Mouse (Mus musculus): ENCODE results near the gene Zbtb37.

Gene Zbtb37

DNA sequence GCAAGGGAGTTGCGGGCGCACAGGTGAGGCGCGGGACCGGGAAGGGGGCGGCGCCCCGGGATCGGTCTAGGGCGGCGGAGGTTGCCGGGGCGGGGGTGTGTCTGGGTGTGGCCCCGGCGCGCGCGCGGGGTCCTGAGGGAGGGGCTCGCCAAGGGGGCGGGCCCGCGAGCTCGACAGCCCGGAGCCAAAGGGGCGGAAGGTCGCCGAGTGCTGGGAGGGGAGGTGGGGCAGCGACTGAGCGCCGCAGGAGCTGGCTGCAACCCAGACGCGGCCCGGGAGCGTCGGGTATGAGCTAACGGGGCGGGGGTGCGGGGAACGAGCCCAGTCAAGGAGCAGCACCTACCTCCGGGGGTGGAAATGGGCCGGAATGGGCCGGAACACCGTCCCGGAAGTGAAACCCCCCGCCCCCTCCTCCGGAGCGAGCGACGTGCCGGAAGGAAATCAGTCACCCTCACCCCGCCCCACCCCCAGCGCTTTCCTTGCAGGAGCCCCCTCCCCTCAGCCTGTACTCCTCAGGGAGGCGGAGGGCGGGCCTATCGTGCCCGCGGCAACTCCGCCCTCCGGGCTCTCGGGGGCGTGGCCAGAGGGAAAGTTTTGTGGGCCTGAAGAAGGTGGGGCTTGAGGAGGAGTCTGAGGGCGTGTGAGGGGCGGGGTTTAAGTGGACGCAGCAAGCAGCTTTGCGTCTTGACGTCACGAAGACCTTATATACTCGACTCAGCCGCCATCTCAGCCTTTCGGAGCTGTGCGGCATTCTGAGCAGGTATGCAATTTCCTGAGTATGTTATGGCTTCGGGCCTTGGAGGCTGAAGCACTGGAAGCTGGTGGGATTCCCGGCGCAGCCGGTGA, at the start of gene Zbtb37:
Gene Zbtb37 (minus strand): TSS at position 415 of the 846 bp plus-strand sequence.
- Histone ChIP-seq H3K36me3 (ENCODE audit: control insufficient read depth, insufficient read depth, low read length, poor library complexity, severe bottlenecking) (peaks cover 20% of the 10 kb centered on the region), H3K27me3 (ENCODE audit: control insufficient read depth, insufficient read depth, low read length, poor library complexity, severe bottlenecking) (no peaks in the 10 kb centered on the region)
- peak; percentile 99 for DNase-seq (ENCODE audit: low read depth, low spot score)

DNA sequence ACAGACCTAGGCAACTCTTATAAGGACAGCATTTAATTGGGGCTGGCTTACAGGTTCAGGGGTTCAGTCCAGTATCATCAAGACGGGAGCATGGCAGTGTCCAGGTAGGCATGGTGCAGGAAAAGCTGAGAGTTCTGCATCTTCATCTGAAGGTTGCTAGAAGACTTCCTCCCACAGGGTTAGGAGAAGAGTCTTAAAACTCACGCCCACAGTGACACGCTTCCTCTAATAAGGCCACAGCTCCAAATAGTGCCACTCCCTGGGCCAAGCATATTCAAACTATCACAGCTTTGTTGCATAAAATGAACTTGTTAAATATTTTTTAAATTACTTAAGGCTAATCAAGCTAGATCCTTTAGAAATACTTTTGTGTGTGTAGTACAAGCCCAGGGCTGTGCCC, 42.6 kb upstream of the Zbtb37 start:
- Histone ChIP-seq H3K36me3 (ENCODE audit: control insufficient read depth, insufficient read depth, low read length, poor library complexity, severe bottlenecking) (no peaks in the 10 kb centered on the region; the same call in none of the 2 replicates), H3K27me3 (ENCODE audit: control insufficient read depth, insufficient read depth, low read length, poor library complexity, severe bottlenecking) (no peaks in the 10 kb centered on the region)
- DNase-seq (ENCODE audit: low read depth, low spot score) = no peak

DNA sequence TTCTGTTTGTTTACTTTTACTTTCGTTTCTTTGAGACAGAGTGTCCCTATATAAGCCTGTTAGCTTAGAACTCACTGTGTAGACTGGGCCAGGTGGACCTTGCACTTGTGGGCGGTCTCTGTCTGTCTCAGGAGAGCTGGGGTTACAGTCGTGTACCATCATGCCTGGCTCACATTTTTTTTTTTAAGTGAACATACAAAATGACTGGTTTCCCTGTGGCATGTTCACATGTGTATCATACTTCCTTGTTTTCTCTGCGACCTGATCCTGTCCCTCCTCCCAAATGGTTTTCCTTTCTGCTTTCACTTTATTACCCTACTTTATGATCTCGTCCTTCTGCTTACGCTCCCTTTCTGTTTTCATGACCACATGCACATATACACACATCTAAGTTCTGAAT, 41.6 kb upstream of the Zbtb37 start:
- no peaks in the 10 kb centered on the region for H3K27me3 ChIP-seq (ENCODE audit: control insufficient read depth, insufficient read depth, low read length, poor library complexity, severe bottlenecking)
- DNase-seq (ENCODE audit: low read depth, low spot score) = peak; percentile 26
- H3K36me3 ChIP-seq (ENCODE audit: control insufficient read depth, insufficient read depth, low read length, poor library complexity, severe bottlenecking) = no peaks in the 10 kb centered on the region; the same call in 1 of the 2 replicates

DNA sequence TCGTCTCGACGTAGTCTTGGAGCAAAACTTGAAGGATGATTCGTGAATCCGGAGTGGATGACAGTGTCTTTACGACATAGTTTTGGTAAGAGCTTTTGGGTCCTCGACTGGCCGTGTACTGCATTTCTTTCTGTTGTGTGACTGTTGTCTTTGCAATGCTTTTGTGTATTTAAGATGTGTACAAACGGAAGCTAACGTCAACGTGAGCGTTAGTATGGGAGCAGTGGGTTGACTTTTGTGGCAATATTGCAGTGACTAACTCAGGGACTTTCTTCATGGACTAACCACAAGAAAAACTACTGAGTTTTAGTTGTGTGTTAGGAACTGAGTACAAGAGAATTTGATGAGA, 36.6 kb upstream of the Zbtb37 start:
- Histone ChIP-seq H3K27me3 (ENCODE audit: control insufficient read depth, insufficient read depth, low read length, poor library complexity, severe bottlenecking) (no peaks in the 10 kb centered on the region), H3K36me3 (ENCODE audit: control insufficient read depth, insufficient read depth, low read length, poor library complexity, severe bottlenecking) (no peaks in the 10 kb centered on the region)
- DNase-seq (ENCODE audit: low read depth, low spot score) = no peak

DNA sequence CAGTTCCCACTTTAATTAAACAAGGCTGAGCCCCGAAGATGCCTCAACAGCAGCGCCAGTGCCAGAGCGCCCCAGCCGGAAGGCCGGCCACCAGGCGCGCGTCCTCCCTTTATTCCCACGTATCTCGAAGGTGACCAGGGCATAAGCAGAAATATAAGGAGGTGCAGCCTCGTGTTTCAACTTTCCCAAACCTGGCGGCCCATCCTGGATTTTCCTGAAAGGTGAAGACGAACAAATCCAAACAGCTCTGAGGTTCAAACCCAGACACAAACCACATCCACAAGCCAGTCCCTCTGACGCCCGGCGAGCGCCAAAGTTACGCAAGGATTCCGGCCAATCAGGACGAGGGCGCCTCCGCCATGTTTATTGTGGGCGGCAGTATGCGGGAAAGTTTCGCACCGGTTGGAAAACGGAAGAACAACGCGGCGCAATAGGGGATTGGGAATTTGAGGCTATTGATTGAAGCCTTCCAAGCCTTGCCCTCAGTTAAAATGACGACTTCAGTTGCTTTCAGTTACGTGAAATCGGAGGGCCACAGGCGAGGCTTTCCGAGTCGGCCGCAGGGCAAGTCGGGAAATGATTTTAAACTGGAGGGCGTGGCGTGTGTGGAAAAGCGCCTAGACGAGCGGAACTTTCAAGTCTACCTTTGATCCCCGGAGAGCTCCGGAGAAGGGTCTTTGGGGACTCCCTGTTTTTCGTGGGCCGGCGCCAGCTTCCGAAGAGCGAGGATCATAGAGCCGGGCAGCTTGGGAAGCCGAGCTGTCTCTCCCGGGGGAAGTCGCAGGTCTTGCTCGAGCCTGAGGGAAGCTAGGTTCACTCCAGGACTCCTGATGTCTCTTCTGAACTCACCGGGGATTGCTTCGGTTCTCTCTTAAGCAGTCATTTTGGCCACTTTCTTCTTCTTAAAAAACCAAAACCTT, 36.0 kb upstream of the Zbtb37 start, which contains the start of the genes Dars2 and Cenpl:
Gene Dars2 (minus strand): TSS at position 307 of the 920 bp plus-strand sequence.
Gene Cenpl (plus strand): TSS at position 362 of the 920 bp plus-strand sequence.
- H3K27me3 ChIP-seq (ENCODE audit: control insufficient read depth, insufficient read depth, low read length, poor library complexity, severe bottlenecking) = no peaks in the 10 kb centered on the region; the same call in 1 of the 2 replicates
- H3K36me3 ChIP-seq (ENCODE audit: control insufficient read depth, insufficient read depth, low read length, poor library complexity, severe bottlenecking) = no peaks in the 10 kb centered on the region
- peak; percentile 94 for DNase-seq (ENCODE audit: low read depth, low spot score)

DNA sequence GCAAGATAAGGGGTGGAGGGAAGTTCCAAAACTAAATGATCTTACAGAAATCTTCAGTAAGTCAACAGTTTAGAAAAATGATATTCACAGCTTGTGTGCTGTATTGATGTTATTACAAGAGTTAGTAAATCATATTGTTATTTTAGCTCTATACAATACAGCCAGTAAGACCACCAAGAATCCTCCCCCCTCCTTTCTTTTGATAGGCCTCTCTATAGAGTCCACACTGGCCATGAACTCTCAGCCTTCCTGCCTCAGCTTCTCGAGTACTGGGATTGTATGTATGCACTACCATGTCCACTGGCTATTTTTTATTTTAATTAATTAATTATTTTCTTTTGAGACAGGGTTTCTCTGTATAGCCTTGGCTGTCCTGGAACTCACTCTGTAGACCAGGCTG, 28.7 kb upstream of the Zbtb37 start:
- Histone ChIP-seq H3K27me3 (ENCODE audit: control insufficient read depth, insufficient read depth, low read length, poor library complexity, severe bottlenecking) (no peaks in the 10 kb centered on the region; the same call in 1 of the 2 replicates), H3K36me3 (ENCODE audit: control insufficient read depth, insufficient read depth, low read length, poor library complexity, severe bottlenecking) (peaks cover 5% of the 10 kb centered on the region)
- no peak for DNase-seq (ENCODE audit: low read depth, low spot score)

DNA sequence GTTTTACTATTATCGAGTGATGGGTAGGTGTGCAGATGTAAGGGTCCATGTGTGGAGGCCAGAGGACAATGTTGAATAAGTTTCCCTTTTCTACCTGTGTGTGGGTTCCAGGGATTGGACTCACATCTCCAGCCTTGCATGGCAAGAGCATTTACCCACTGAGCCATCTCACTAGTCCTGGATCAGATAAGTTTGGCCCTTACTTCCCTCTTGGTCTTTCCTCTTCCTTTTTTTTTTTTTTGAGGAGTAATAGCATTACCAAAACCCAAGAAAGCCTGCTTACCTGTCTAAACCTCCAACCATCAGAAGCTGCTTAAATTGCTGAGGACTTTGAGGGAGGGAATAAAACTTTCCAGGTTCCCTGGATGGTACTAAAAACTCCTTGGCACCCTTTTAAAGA, 22.5 kb upstream of the Zbtb37 start:
- peaks cover 5% of the 10 kb centered on the region for H3K36me3 ChIP-seq (ENCODE audit: control insufficient read depth, insufficient read depth, low read length, poor library complexity, severe bottlenecking)
- no peaks in the 10 kb centered on the region for H3K27me3 ChIP-seq (ENCODE audit: control insufficient read depth, insufficient read depth, low read length, poor library complexity, severe bottlenecking)
- no peak for DNase-seq (ENCODE audit: low read depth, low spot score)

DNA sequence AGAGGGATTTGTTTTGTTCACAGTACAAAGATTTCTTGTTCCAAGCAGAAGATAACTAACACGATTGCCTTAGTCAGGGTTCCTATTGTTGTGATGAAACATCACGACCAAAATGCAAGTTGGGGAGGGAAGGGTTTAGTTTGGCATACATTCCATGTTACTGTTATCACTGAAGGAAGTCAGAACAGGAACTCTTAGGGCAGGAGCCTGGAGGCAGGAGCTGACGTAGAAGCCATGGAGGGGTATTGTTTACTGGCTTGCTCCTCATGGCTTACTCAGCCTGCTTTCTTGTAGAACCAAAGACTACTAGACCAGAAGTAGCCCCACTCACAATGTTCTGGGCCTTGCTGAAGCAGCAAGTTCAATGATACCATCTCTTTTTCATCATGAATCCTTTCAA, 12.3 kb upstream of the Zbtb37 start:
- H3K27me3 ChIP-seq (ENCODE audit: control insufficient read depth, insufficient read depth, low read length, poor library complexity, severe bottlenecking) = no peaks in the 10 kb centered on the region

DNA sequence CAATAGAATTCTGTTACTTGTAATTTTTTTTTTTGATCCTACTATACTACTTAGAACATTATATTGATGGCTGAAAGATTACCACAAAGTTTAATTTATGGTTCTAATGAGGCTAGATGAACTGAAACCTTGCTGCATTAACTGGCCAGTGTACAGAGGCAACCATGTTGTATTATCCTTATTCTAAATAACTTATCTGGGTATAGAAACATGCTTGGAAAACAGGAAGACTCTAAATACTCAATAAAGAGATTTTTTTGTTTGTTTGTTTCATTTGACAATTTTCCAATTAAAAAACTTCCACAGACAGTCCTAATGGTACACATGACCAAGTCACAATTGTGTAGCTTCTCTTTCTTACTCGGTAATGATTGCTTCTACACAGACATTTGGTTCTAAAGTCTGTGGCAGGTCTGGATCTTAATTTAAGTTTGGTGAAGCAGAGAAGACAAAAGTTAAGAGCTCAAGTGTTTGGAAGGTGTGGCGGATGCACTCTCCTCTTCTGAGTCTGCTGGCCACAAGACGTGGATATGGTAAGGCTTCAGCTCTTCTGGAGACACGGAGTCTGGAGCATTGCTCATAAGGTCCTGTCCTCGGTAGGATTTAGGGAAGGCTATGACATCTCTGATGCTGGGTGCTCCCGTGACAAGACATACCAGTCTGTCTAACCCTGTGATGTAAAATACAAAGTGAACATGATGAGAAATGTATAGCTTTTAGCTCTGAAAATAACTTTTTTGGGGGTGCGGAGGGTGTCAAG, 6.8 kb upstream of the Zbtb37 start:
- H3K36me3 ChIP-seq (ENCODE audit: control insufficient read depth, insufficient read depth, low read length, poor library complexity, severe bottlenecking) = peaks cover 12% of the 10 kb centered on the region
- H3K27me3 ChIP-seq (ENCODE audit: control insufficient read depth, insufficient read depth, low read length, poor library complexity, severe bottlenecking) = no peaks in the 10 kb centered on the region
- DNase-seq (ENCODE audit: low read depth, low spot score) = no peak

More for the DNA sequence above, 12.3 kb upstream of the Zbtb37 start:
- no peak for DNase-seq (ENCODE audit: low read depth, low spot score)
- H3K36me3 ChIP-seq (ENCODE audit: control insufficient read depth, insufficient read depth, low read length, poor library complexity, severe bottlenecking) = peaks cover 2% of the 10 kb centered on the region

DNA sequence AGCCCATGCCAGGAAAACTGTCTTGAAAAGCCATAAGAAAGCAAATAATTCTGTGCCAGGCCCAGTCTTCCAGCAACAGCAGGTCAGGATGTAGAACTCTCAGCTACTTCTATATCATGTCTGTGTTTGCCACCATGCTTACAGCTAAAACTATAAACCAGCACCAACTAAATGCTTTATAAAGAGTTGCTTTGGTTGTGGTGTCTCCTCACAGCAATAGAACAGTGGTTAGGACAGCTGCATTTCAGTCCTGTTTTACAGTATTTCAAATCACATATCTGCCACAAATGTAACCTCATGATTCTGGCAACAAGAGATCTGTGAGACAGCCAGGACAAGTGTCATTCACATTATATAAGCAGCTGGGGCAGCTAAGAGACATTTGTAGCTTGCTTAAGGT, 6.2 kb upstream of the Zbtb37 start:
- peaks cover 17% of the 10 kb centered on the region for H3K36me3 ChIP-seq (ENCODE audit: control insufficient read depth, insufficient read depth, low read length, poor library complexity, severe bottlenecking)
- no peak for DNase-seq (ENCODE audit: low read depth, low spot score)

DNA sequence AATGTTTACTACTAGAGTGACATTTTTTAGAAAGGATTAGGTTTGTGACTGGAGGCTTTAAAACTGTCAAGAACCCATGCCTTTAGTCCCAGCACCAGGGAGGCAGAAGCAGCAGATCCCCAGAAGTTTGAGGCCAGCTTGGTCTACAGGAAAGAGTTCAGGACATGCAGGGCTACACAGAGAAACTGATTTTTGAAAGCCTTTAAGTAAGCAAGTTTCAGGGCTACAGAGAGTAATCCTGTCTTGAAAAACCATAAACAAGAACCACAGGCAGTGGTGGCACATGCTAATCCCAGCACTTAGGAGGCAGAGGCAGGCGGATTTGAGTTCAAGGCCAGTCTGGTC, 5.7 kb upstream of the Zbtb37 start:
- DNase-seq (ENCODE audit: low read depth, low spot score) = no peak
- Histone ChIP-seq H3K36me3 (ENCODE audit: control insufficient read depth, insufficient read depth, low read length, poor library complexity, severe bottlenecking) (peaks cover 18% of the 10 kb centered on the region), H3K27me3 (ENCODE audit: control insufficient read depth, insufficient read depth, low read length, poor library complexity, severe bottlenecking) (no peaks in the 10 kb centered on the region)

More for the DNA sequence above, 6.2 kb upstream of the Zbtb37 start:
- no peaks in the 10 kb centered on the region for H3K27me3 ChIP-seq (ENCODE audit: control insufficient read depth, insufficient read depth, low read length, poor library complexity, severe bottlenecking)

DNA sequence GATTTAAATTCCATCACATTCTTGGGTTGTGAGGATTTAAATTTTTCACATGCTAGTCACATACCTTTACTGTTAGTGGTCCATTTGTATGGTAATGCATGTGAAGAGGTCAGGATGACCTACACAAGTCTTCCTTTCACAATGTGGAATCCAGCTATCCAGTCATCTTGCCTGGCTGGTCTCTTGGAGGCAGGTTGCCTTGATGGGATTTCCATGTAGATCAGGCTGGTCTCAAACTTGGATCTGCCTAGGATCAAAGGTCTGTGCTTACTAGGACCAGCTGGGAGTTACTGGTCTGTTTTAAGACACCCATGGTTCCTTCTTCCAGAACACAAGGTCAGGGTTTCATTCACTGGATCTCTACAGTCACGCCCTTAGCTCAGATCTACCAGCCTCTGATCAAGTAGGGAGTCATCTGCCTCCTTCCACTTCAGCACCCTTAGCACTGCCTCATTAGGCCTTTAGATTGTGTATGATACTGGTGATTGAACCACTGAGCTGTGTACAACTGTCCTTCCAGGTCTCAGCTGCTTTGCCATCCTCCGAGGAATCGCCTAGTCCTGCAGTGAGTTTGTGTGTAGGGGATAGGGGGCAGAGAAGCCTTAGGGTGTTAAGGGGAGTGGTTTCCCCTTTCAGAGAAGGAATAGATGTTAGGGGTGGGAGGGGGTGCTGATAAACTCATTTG, 5.2 kb upstream of the Zbtb37 start:
- peaks cover 18% of the 10 kb centered on the region for H3K36me3 ChIP-seq (ENCODE audit: control insufficient read depth, insufficient read depth, low read length, poor library complexity, severe bottlenecking)
- no peaks in the 10 kb centered on the region for H3K27me3 ChIP-seq (ENCODE audit: control insufficient read depth, insufficient read depth, low read length, poor library complexity, severe bottlenecking)
- no peak for DNase-seq (ENCODE audit: low read depth, low spot score)

DNA sequence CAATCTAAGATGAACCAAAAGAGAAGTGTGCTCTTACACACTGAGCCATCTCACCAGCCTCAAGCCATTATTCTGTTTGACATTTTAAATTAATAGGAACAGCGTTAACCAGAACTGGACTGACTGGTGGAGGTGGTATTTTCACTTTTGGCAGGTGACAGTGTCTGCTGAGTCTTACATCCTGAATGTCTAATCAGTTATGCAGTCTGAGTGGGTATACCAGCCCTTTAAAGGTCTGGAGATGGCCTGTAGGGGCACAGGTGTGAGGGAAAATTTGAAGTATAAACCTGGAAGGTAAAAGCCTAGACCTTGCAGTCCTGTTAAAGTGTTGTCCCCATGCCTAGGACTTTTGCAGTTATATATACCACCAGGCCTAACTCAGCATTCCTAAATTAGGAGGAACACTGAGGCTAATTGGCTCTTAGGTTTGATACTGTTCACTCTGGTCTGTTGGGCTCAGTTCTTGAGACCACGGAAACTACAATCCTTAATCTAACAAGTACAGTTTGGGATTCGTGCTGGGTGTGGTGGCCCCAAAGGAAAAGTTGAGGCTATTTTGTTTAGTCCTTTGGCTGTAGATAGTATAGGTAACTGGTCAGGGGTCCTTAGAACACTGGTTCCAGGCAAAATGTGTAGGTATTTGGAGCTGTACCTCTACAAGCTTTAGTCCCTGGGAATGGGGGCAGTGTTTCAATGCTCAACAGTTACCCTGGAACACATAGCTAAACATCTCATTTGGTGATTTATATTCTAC, 4.5 kb upstream of the Zbtb37 start:
- no peak for DNase-seq (ENCODE audit: low read depth, low spot score)
- Histone ChIP-seq H3K27me3 (ENCODE audit: control insufficient read depth, insufficient read depth, low read length, poor library complexity, severe bottlenecking) (no peaks in the 10 kb centered on the region), H3K36me3 (ENCODE audit: control insufficient read depth, insufficient read depth, low read length, poor library complexity, severe bottlenecking) (peaks cover 18% of the 10 kb centered on the region; the same call in 1 of the 2 replicates)

Data from splenic B cell, adult 2 months (primary cell).